Mouse (Mus musculus) spleen, postnatal 0 days (tissue): ENCODE data around the gene Lgmn. TPM values are rescaled to one million over a fixed set of nuclear protein-coding genes. Genes with fewer than 3 reads are reported as not detected.

ENCODE experiments used
- polyA plus RNA-seq: library from polyadenylated mRNA; unstranded; fragments of >200 nt; fragmentation: Nextera tagmentation; extraction: Ambion mirVana; gene quantifications from 2 replicates; pipeline ENCODE4 v1.2.1, GENCODE M21; 2015

Lgmn gene
- polyA plus RNA-seq = 70.8 and 98.9 TPM in 2 replicates

GRCm38 (mm10) chr12:102439632-102440023, at the start of gene Lgmn:
Lgmn (minus strand) TSS chr12:102439813.

GRCm38 (mm10) chr12:102468894-102469764, 29.5 kb upstream of the Lgmn start, which contains the start of gene Golga5:
Golga5 (plus strand) TSS chr12:102469135.

Other genes with a start within 250 kb of the Lgmn start
- gene Rin3, start 156.8 kb downstream of the Lgmn start, polyA plus RNA-seq = 28.2 and 35.4 TPM in 2 replicates
- gene Golga5, start 29.3 kb upstream of the Lgmn start, polyA plus RNA-seq = 16.0 and 16.6 TPM in 2 replicates
- 2.3 and 4.5 TPM in 2 replicates for gene Chga, start 115.2 kb upstream of the Lgmn start, polyA plus RNA-seq